Mouse (Mus musculus): ENCODE measurements around the gene Med13.

Med13 gene

GRCm38 (mm10) chr11:86380521-86381238 lies 23.3 kb upstream of the Med13 start:
- in situ Hi-C loops (cut with MboI, MseI), result loop anchor here in 1 of 2 experiments (5.0 kb wide), 1 partner anchor 57 kb away; no protein-coding TSS in a partner anchor

GRCm38 (mm10) chr11:86378981-86379380 lies 21.6 kb upstream of the Med13 start:
- in situ Hi-C loops (cut with MboI, MseI), result loop anchor here (5.0 to 10.0 kb wide), 2 partner anchors 37 to 1736 kb away; no protein-coding TSS in a partner anchor

GRCm38 (mm10) chr11:86377841-86378240 lies 20.4 kb upstream of the Med13 start:
- in situ Hi-C loops (cut with MboI, MseI), result loop anchor here (5.0 to 10.0 kb wide), 2 partner anchors 36 to 1737 kb away; no protein-coding TSS in a partner anchor

- in situ Hi-C loops (cut with MboI, MseI), result loop anchor here (5.0 to 10.0 kb wide), 2 partner anchors 34 to 1738 kb away; no protein-coding TSS in a partner anchor
Measured at GRCm38 (mm10) chr11:86376707-86377106, 19.3 kb upstream of the Med13 start.

- in situ Hi-C loops (cut with MboI, MseI), result loop anchor here (5.0 to 10.0 kb wide), 2 partner anchors 33 to 1740 kb away; no protein-coding TSS in a partner anchor
Measured at GRCm38 (mm10) chr11:86375086-86375485, 17.7 kb upstream of the Med13 start.

- in situ Hi-C loops (cut with MboI, MseI), result loop anchor here in 1 of 2 experiments (10.0 kb wide), 1 partner anchor 1744 kb away; no protein-coding TSS in a partner anchor
Measured at GRCm38 (mm10) chr11:86371266-86371665, 13.9 kb upstream of the Med13 start.

GRCm38 (mm10) chr11:86369860-86370259 lies 12.5 kb upstream of the Med13 start:
- in situ Hi-C loops (cut with MboI, MseI), result loop anchor here in 1 of 2 experiments (10.0 kb wide), 1 partner anchor 1745 kb away; no protein-coding TSS in a partner anchor

GRCm38 (mm10) chr11:86369003-86369402 lies 11.6 kb upstream of the Med13 start:
- in situ Hi-C loops (cut with MboI, MseI), result no loop called here

GRCm38 (mm10) chr11:86364709-86365452 lies 7.5 kb upstream of the Med13 start:
- in situ Hi-C loops (cut with MboI, MseI), result no loop called here

GRCm38 (mm10) chr11:86357984-86358528 lies 654 bp upstream of the Med13 start:
- in situ Hi-C loops (cut with MboI, MseI), result no loop called here

- in situ Hi-C loops (cut with MboI, MseI), result no loop called here
Measured at GRCm38 (mm10) chr11:86356007-86356853, 1.2 kb downstream of the Med13 start.

GRCm38 (mm10) chr11:86353586-86353985 lies 3.8 kb downstream of the Med13 start:
- in situ Hi-C loops (cut with MboI, MseI), result no loop called here

- in situ Hi-C loops (cut with MboI, MseI), result no loop called here
Measured at GRCm38 (mm10) chr11:86351766-86352315, 5.6 kb downstream of the Med13 start.

- in situ Hi-C loops (cut with MboI, MseI), result no loop called here
Measured at GRCm38 (mm10) chr11:86350636-86351138, 6.7 kb downstream of the Med13 start.

- in situ Hi-C loops (cut with MboI, MseI), result no loop called here
Measured at GRCm38 (mm10) chr11:86349325-86349724, 8.1 kb downstream of the Med13 start.

GRCm38 (mm10) chr11:86348872-86349271 lies 8.5 kb downstream of the Med13 start:
- in situ Hi-C loops (cut with MboI, MseI), result no loop called here

GRCm38 (mm10) chr11:86347387-86348122 lies 9.8 kb downstream of the Med13 start:
- in situ Hi-C loops (cut with MboI, MseI), result no loop called here

GRCm38 (mm10) chr11:86346525-86346924 lies 10.9 kb downstream of the Med13 start:
- in situ Hi-C loops (cut with MboI, MseI), result no loop called here

- in situ Hi-C loops (cut with MboI, MseI), result loop anchor here in 1 of 2 experiments (5.0 kb wide), 2 partner anchors 32 to 68 kb away; no protein-coding TSS in a partner anchor
Measured at GRCm38 (mm10) chr11:86344940-86345339, 12.5 kb downstream of the Med13 start.

- in situ Hi-C loops (cut with MboI, MseI), result loop anchor here in 1 of 2 experiments (25.0 kb wide), 1 partner anchor 388 kb away; no protein-coding TSS in a partner anchor
Measured at GRCm38 (mm10) chr11:86324251-86324650, 33.2 kb downstream of the Med13 start.
